Mouse (Mus musculus): ENCODE results near the gene Cog6.

Gene Cog6

DNA sequence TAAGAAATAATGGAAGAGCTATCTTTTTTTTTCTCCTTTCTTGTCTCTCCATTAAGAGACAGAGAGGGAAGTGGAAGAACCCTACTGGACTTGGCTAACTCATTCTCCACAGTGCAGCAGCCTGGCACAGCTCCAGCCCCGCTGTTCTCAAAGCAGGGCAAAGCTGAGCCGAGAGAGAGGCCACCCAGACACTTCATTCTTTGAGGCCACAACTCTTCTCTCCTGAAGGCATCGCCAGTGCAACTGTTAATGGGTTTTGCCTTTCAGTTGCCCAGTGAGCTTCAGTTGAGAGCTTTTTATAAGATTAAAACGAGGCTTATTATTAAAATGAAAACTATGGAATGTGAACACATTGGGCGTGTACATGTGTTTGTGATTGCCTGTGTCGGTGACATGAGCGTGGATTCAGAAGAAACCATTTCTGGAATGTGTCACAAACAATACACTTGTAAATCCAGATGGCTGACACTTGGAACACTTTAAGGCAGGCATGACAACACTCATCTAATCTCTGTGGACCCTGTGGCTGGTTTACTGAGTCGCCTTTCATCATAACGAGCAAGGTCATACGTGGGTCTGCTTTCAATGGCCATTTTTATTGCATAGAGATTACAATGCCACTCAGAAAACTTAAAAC is 76.1 kb downstream of the Cog6 start:
- in situ Hi-C loops (cut with MboI; ENCODE audit: low pct_unique_long_range_greater_than_20kb in 1 of 2, low sequenced_read_pairs in 2 of 2, unreplicated experiment in 1 of 2) = loop anchor here in 1 of 2 experiments (25.0 kb wide), 1 partner anchor 679 kb away; the partner anchor contains the start of gene Foxo1

DNA sequence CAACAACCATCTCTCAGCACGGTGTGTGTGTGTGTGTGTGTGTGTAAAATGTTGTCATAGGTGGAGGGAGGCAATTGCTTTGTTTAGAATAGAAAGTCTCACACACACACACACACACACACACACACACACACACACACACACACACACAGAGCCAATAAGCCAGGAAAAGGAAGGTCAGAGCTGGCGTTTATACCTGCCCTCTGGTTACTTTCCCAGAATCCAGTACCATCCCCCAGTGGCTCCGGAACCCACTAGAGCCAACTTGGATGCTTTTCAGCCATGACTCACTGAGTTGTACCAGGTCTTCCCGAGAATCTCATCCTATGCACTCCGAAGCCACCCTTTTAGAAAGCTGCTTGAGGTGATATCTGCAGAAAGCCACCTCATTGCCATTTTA is 78.6 kb downstream of the Cog6 start:
- in situ Hi-C loops (cut with MboI; ENCODE audit: low pct_unique_long_range_greater_than_20kb in 1 of 2, low sequenced_read_pairs in 2 of 2, unreplicated experiment in 1 of 2) = loop anchor here in 1 of 2 experiments (25.0 kb wide), 1 partner anchor 676 kb away; the partner anchor contains the start of gene Foxo1

DNA sequence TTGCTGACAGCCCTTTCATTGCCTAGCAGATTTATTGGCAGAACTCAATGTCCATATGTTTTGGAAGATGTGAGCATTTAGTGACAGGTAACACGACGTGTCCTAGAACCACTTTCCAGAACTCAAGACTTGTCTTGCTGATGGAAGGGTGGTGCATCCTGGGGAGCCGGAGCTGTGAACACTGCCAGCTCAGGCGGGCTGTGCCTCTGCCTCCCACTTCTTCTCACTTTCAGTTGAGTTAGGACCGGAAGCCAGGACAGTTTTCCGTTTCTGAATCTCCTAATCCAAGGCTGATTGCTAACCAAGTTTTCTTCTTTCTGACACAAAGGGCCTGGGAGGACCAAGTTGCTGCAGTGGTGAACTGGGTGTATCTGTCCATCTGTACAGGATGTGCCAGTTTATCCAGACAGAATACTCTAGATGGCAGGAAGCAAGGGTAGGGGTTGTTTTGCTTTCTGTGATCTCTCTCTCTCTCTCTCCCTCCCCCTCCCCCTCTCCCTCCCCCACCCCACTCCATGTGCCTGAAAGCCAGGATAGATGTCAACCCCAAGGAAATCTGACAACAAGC is 79.2 kb downstream of the Cog6 start:
- in situ Hi-C loops (cut with MboI; ENCODE audit: low pct_unique_long_range_greater_than_20kb in 1 of 2, low sequenced_read_pairs in 2 of 2, unreplicated experiment in 1 of 2) = loop anchor here in 1 of 2 experiments (25.0 kb wide), 1 partner anchor 676 kb away; the partner anchor contains the start of gene Foxo1

DNA sequence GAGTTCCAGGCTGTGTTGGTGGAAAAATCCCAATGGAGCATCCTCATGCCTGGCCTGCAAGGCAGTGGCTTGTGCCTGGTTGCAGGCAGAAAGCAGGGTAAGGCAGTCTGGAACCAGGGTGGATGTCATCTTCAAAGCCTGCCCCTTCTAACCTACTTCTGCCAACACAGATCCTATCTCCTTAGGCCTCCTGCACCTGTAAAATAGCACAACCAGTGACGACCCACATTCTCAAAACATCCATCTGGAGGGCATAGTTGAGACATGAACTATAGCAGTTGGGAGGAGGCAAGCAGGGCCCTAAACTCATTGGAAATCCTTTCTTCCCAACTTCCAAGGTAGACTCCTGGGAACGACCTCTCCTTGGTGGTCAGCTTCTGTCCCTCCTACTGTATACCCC is 85.1 kb downstream of the Cog6 start:
- in situ Hi-C loops (cut with MboI; ENCODE audit: low pct_unique_long_range_greater_than_20kb in 1 of 2, low sequenced_read_pairs in 2 of 2, unreplicated experiment in 1 of 2) = loop anchor here in 1 of 2 experiments (25.0 kb wide), 1 partner anchor 670 kb away; the partner anchor contains the start of gene Foxo1

All from mouse embryonic stem cell (cell line).